Mouse (Mus musculus) cerebellum, adult 9-10 months (tissue): ENCODE results near the gene Tle4.
A peak's percentile ranks its signal among the peaks of the same experiment; 100 is the strongest.
"Not testable (repeated sequence)": the region's sequence is repeated elsewhere in the genome, so short reads cannot be mapped to it uniquely, and the experiment has no call there.

ENCODE experiments used
- DNase-seq: peaks from one replicate; pipeline ENCODE4 v3.0.0; 2022

Gene Tle4

GRCm38 (mm10) chr19:14597917-14598689 is at the start of gene Tle4:
Gene Tle4 (minus strand): TSS chr19:14598051.
- DNase-seq = peak; percentile 100

GRCm38 (mm10) chr19:14645666-14646065 is 47.8 kb upstream of the Tle4 start:
- DNase-seq = no peak

GRCm38 (mm10) chr19:14644756-14645155 is 46.9 kb upstream of the Tle4 start:
- DNase-seq = no peak

GRCm38 (mm10) chr19:14643091-14643490 is 45.2 kb upstream of the Tle4 start:
- DNase-seq = not testable (repeated sequence)

- DNase-seq = no peak
Measured at GRCm38 (mm10) chr19:14642663-14643062, 44.8 kb upstream of the Tle4 start.

- DNase-seq = no peak
Measured at GRCm38 (mm10) chr19:14635213-14635928, 37.5 kb upstream of the Tle4 start.

- no peak for DNase-seq
Measured at GRCm38 (mm10) chr19:14623355-14623754, 25.5 kb upstream of the Tle4 start.

- no peak for DNase-seq
Measured at GRCm38 (mm10) chr19:14620534-14620933, 22.7 kb upstream of the Tle4 start.

- no peak for DNase-seq
Measured at GRCm38 (mm10) chr19:14619814-14620213, 22.0 kb upstream of the Tle4 start.

- no peak for DNase-seq
Measured at GRCm38 (mm10) chr19:14614816-14615215, 17.0 kb upstream of the Tle4 start.

- DNase-seq = no peak
Measured at GRCm38 (mm10) chr19:14610542-14611317, 12.9 kb upstream of the Tle4 start.

- DNase-seq = no peak
Measured at GRCm38 (mm10) chr19:14600841-14601240, 3.0 kb upstream of the Tle4 start.

- peak; percentile 51 for DNase-seq
Measured at GRCm38 (mm10) chr19:14600354-14600753, 2.5 kb upstream of the Tle4 start.

- peak; percentile 66 for DNase-seq
Measured at GRCm38 (mm10) chr19:14599851-14600251, 2.0 kb upstream of the Tle4 start.

- DNase-seq = no peak
Measured at GRCm38 (mm10) chr19:14598690-14599288, 938 bp upstream of the Tle4 start.

- DNase-seq = peak; percentile 73
Measured at GRCm38 (mm10) chr19:14596941-14597916, 622 bp downstream of the Tle4 start.

GRCm38 (mm10) chr19:14596358-14596940 is 1.4 kb downstream of the Tle4 start:
- DNase-seq = peak; percentile 58

- DNase-seq = peak; percentile 46
Measured at GRCm38 (mm10) chr19:14595390-14595997, 2.4 kb downstream of the Tle4 start.

GRCm38 (mm10) chr19:14594537-14594936 is 3.3 kb downstream of the Tle4 start:
- DNase-seq = no peak

GRCm38 (mm10) chr19:14591809-14592535 is 5.9 kb downstream of the Tle4 start:
- no peak for DNase-seq
